ENCODE assay signal across 7 mouse cellular contexts in genomic region chr10:127677591-127678336, GRCm38 (mm10). TPM values are rescaled to one million over a fixed set of nuclear protein-coding genes. Genes with fewer than 3 reads are reported as not detected.
DNase-seq lines count a peak whose midpoint lies in the region; ATAC-seq and TF ChIP-seq lines count a peak whose summit lies in the region.

No protein-coding gene starts in this region.

- no peaks in the 10 kb centered on the region for H3K36me3 ChIP-seq in heart, embryonic 14.5 days (ENCODE audit: control insufficient read depth, insufficient read depth, low read length)
- no peaks in the 10 kb centered on the region for H3K36me3 ChIP-seq in lung, postnatal 0 days (ENCODE audit: insufficient read depth, low read length)

- in situ Hi-C loops in Patski (cut with MboI; ENCODE audit: low pct_unique_long_range_greater_than_20kb), result loop anchor here (25.0 kb wide), 1 partner anchor 510 kb away; the partner anchor contains the start of genes Gls2 and Rbms2

- peak overlapping the region; percentile 76 for H3K4me2 ChIP-seq in heart, embryonic 14.5 days (ENCODE audit: low read length)
- peak overlapping the region; percentile 95 for H3K4me2 ChIP-seq in lung, postnatal 0 days (replicated peaks; ENCODE audit: low read depth, low read length)

- 7% methylated on average over 14 of the region's 14 CpGs for WGBS in heart, embryonic 14.5 days
- 5% methylated on average over 14 of the region's 14 CpGs for WGBS in lung, postnatal 0 days

- no peaks in the 10 kb centered on the region for H3K9me3 ChIP-seq in heart, embryonic 14.5 days (ENCODE audit: control insufficient read depth, low read length)
- no peaks in the 10 kb centered on the region for H3K9me3 ChIP-seq in lung, postnatal 0 days (ENCODE audit: low read length)

- H3K27me3 ChIP-seq in Patski, result no peaks in the 10 kb centered on the region
- H3K27me3 ChIP-seq in heart, embryonic 14.5 days (ENCODE audit: control insufficient read depth, insufficient read depth, low read length), result no peaks in the 10 kb centered on the region
- H3K27me3 ChIP-seq in lung, postnatal 0 days (replicated peaks; ENCODE audit: insufficient read depth, low read length), result no peaks in the 10 kb centered on the region

- peak; percentile 97 for TF ChIP-seq CTCF in Patski (IDR thresholded peaks at IDR 0.05)
- peak; percentile 97 for TF ChIP-seq CTCF in lung, postnatal 0 days (IDR thresholded peaks at IDR 0.05)

- POLR2A ChIA-PET in Patski (lab: Charles Lee), result interaction anchor here (1.6 kb wide), 1 partner anchor 35 kb away, joined by 7 read pairs; the partner anchor contains the start of gene Stat6

- ATAC-seq in Patski, result peak; percentile 25
- ATAC-seq in heart, embryonic 14.5 days (ENCODE audit: insufficient number of reproducible peaks, insufficient read depth, low FRiP score, low read depth), result no peak
- peak; percentile 19; the same call in 1 of the 2 replicates for ATAC-seq in lung, postnatal 0 days

- CTCF ChIA-PET in Patski (lab: Charles Lee), result interaction anchor here (0.8 to 1.7 kb wide), 2 partner anchors 18 to 35 kb away, joined by 3 to 5 read pairs; partner anchors contain the start of gene Stat6

- TF ChIP-seq EP300 in lung, postnatal 0 days (IDR thresholded peaks at IDR 0.05), result peak; percentile 13; the same call in 1 of the 2 replicates

- no peak overlapping the region for H3K27ac ChIP-seq in heart, embryonic 14.5 days (replicated peaks in 1 of 2; ENCODE audit: control insufficient read depth in 1 of 2, insufficient read depth in 1 of 2, low read depth in 2 of 2, low read length in 2 of 2)
- no peak overlapping the region for H3K27ac ChIP-seq in lung, postnatal 0 days (ENCODE audit: low read length)

- DNase-seq in CD4-positive, CD25-positive, alpha-beta regulatory T cell, adult 2 months (ENCODE audit: low read depth, low spot score), result peak; percentile 89
- DNase-seq in Patski (ENCODE audit: low read depth, low spot score), result no peak
- DNase-seq in embryo, embryonic 9.5 days (ENCODE audit: extremely low spot score), result peak; percentile 75
- DNase-seq in kidney, postnatal 14 days, result peak; percentile 82
- peak; percentile 95 for DNase-seq in lung, postnatal 0 days (ENCODE audit: low spot score)
- DNase-seq in retina, postnatal 1 day, result peak; percentile 84

- H3K4me1 ChIP-seq in heart, embryonic 14.5 days (ENCODE audit: control insufficient read depth in 2 of 2, insufficient read depth in 2 of 2, low read length in 2 of 2), result peaks cover 0 to 7% of the 10 kb centered on the region in 2 experiments; a peak in 1 of 4 replicates
- H3K4me1 ChIP-seq in lung, postnatal 0 days (ENCODE audit: insufficient read depth, low read depth, low read length), result peaks cover 5% of the 10 kb centered on the region; the same call in 1 of the 2 replicates

- H3K9ac ChIP-seq in heart, embryonic 14.5 days (ENCODE audit: low read length), result peak overlapping the region; percentile 77
- H3K9ac ChIP-seq in lung, postnatal 0 days (replicated peaks; ENCODE audit: low read depth), result peak overlapping the region; percentile 41

- peak overlapping the region; percentile 70 to 78 for H3K4me3 ChIP-seq in heart, embryonic 14.5 days (ENCODE audit: control insufficient read depth in 1 of 2, insufficient read depth in 1 of 2, low read depth in 1 of 2, low read length in 2 of 2)
- H3K4me3 ChIP-seq in lung, postnatal 0 days (ENCODE audit: low read depth, low read length), result peak overlapping the region; percentile 72

RNA-seq across cellular contexts. Expression of gene Nab2, which starts 9.4 kb away (rescaled TPM):
- polyA plus RNA-seq in Patski (2021), result 31.8 TPM
- polyA plus RNA-seq in heart, embryonic 14.5 days (2014; fragmentation: Nextera tagmentation; extraction: Ambion mirVana), result 6.4 and 9.0 TPM in 2 replicates
- polyA plus RNA-seq in lung, postnatal 0 days (2015; fragmentation: Nextera tagmentation; extraction: Ambion mirVana), result 7.7 and 8.4 TPM in 2 replicates

RNA-seq across cellular contexts. Expression of gene Nemp1, which starts 11.1 kb away (rescaled TPM):
- 8.0 TPM for polyA plus RNA-seq in Patski (2021)
- polyA plus RNA-seq in heart, embryonic 14.5 days (2014; fragmentation: Nextera tagmentation; extraction: Ambion mirVana), result 8.8 and 11.8 TPM in 2 replicates
- polyA plus RNA-seq in lung, postnatal 0 days (2015; fragmentation: Nextera tagmentation; extraction: Ambion mirVana), result 5.0 and 6.3 TPM in 2 replicates

RNA-seq across cellular contexts. Expression of gene Myo1a, which starts 27.2 kb away (rescaled TPM):
- 0.17 TPM for polyA plus RNA-seq in Patski (2021)
- 0.12 TPM in 1 of 2 replicates, not detected in the other for polyA plus RNA-seq in heart, embryonic 14.5 days (2014; fragmentation: Nextera tagmentation; extraction: Ambion mirVana)
- 0.08 TPM in 2 replicates for polyA plus RNA-seq in lung, postnatal 0 days (2015; fragmentation: Nextera tagmentation; extraction: Ambion mirVana)

RNA-seq across cellular contexts. Expression of gene Stat6, which starts 35.0 kb away (rescaled TPM):
- 67.3 TPM for polyA plus RNA-seq in Patski (2021)
- 25.2 and 25.7 TPM in 2 replicates for polyA plus RNA-seq in heart, embryonic 14.5 days (2014; fragmentation: Nextera tagmentation; extraction: Ambion mirVana)
- polyA plus RNA-seq in lung, postnatal 0 days (2015; fragmentation: Nextera tagmentation; extraction: Ambion mirVana), result 39.1 and 41.9 TPM in 2 replicates

RNA-seq across cellular contexts. Expression of gene Tac2, which starts 46.5 kb away (rescaled TPM):
- polyA plus RNA-seq in Patski (2021), result not detected
- polyA plus RNA-seq in heart, embryonic 14.5 days (2014; fragmentation: Nextera tagmentation; extraction: Ambion mirVana), result 1.3 TPM in 1 of 2 replicates, not detected in the other
- polyA plus RNA-seq in lung, postnatal 0 days (2015; fragmentation: Nextera tagmentation; extraction: Ambion mirVana), result not detected in 2 replicates
